9 mouse cellular contexts compared by ENCODE assay signal in genomic region chr2:173219256-173219954, GRCm38 (mm10). TPM values are rescaled to one million over a fixed set of nuclear protein-coding genes. Genes with fewer than 3 reads are reported as not detected.
DNase-seq lines count a peak whose midpoint lies in the region; ATAC-seq and TF ChIP-seq lines count a peak whose summit lies in the region.
"Had no signal": no experiment of that assay in that cellular context is flagged by ENCODE, and none has a peak within 500 bp of the region (broad histone marks: within the 10 kb centered on the region; RNA-seq: fewer than 3 reads in every experiment).

No protein-coding gene starts in this region.

- no peak overlapping the region for H3K4me2 ChIP-seq in hindbrain, embryonic 13.5 days
- H3K4me2 ChIP-seq in liver, embryonic 14.5 days (ENCODE audit: low read depth), result no peak overlapping the region
- H3K4me2 ChIP-seq: liver, embryonic 13.5 days had no signal

- no peak for TF ChIP-seq POLR2A in MEL (IDR thresholded peaks at IDR 0.05; ENCODE audit: control insufficient read depth in 1 of 2, insufficient read depth in 1 of 2, low read depth in 1 of 2, low read length in 2 of 2, poor library complexity in 1 of 2)
- no peak for TF ChIP-seq POLR2A in embryonic fibroblast, embryonic 13.5 days (IDR thresholded peaks at IDR 0.05; ENCODE audit: low read depth, low read length)

- 0 out of 2 replicates have a peak, but pooled peaks have one; percentile 53 for ATAC-seq in hindbrain, embryonic 13.5 days (ENCODE audit: low FRiP score)
- no peak for ATAC-seq in liver, embryonic 14.5 days (ENCODE audit: insufficient read depth)

- H3K9me3 ChIP-seq in MEL (replicated peaks; ENCODE audit: insufficient read depth, low read length), result no peaks in the 10 kb centered on the region
- H3K9me3 ChIP-seq in hindbrain, embryonic 13.5 days, result no peaks in the 10 kb centered on the region; the same call in 1 of the 2 replicates
- H3K9me3 ChIP-seq in liver, embryonic 14.5 days (ENCODE audit: control insufficient read depth, low read length), result no peaks in the 10 kb centered on the region
- H3K9me3 ChIP-seq: liver, embryonic 13.5 days had no signal

- no peak overlapping the region for H3K27ac ChIP-seq in MEL (ENCODE audit: control insufficient read depth, low read depth, low read length)
- H3K27ac ChIP-seq in embryonic fibroblast, embryonic 13.5 days (ENCODE audit: insufficient read depth, low read length), result peak overlapping the region; percentile 2; the same call in 1 of the 2 replicates
- no peak overlapping the region for H3K27ac ChIP-seq in hindbrain, embryonic 13.5 days
- H3K27ac ChIP-seq in liver, embryonic 14.5 days, result no peak overlapping the region
- H3K27ac ChIP-seq: liver, embryonic 13.5 days had no signal

- TF ChIP-seq EP300 in MEL (IDR thresholded peaks at IDR 0.05; ENCODE audit: low read depth in 1 of 2, low read length in 2 of 2), result no peak
- TF ChIP-seq EP300 in liver, embryonic 14.5 days (IDR thresholded peaks at IDR 0.05; ENCODE audit: low read depth), result no peak

- H3K4me1 ChIP-seq in MEL (ENCODE audit: control insufficient read depth in 1 of 2, insufficient read depth in 2 of 2, low read length in 2 of 2), result no peaks in the 10 kb centered on the region
- H3K4me1 ChIP-seq in embryonic fibroblast, embryonic 13.5 days (ENCODE audit: control insufficient read depth, insufficient read depth, low read length), result no peaks in the 10 kb centered on the region
- peaks cover 5% of the 10 kb centered on the region; the same call in 1 of the 2 replicates for H3K4me1 ChIP-seq in hindbrain, embryonic 13.5 days (replicated peaks)
- H3K4me1 ChIP-seq in liver, embryonic 14.5 days (replicated peaks; ENCODE audit: control insufficient read depth in 2 of 2, insufficient read depth in 2 of 2, low read length in 1 of 2), result no peaks in the 10 kb centered on the region
- H3K4me1 ChIP-seq: liver, embryonic 13.5 days had no signal

- no peaks in the 10 kb centered on the region for H3K27me3 ChIP-seq in MEL (ENCODE audit: control insufficient read depth in 1 of 2, insufficient read depth in 2 of 2, low read length in 2 of 2)
- peaks cover 2% of the 10 kb centered on the region; the same call in 1 of the 2 replicates for H3K27me3 ChIP-seq in hindbrain, embryonic 13.5 days
- no peaks in the 10 kb centered on the region for H3K27me3 ChIP-seq in liver, embryonic 14.5 days (ENCODE audit: control insufficient read depth, insufficient read depth, low read length)
- H3K27me3 ChIP-seq: liver, embryonic 13.5 days had no signal

- DNase-seq in gastrocnemius, postnatal 10 days, result peak; percentile 34
- no peak for DNase-seq in gastrocnemius, postnatal 4 days (ENCODE audit: low spot score in 2 of 2)
- DNase-seq in MEL (ENCODE audit: low read depth, low spot score), result no peak
- DNase-seq in liver, embryonic 14.5 days (ENCODE audit: low read depth in 3 of 3, low spot score in 3 of 3), result no peak
- DNase-seq in skeletal muscle tissue, adult 2 months (ENCODE audit: low read depth, low spot score), result peak; percentile 21
- no peak for DNase-seq in cerebellum, postnatal 36 days
- DNase-seq: liver, embryonic 13.5 days had no signal

- WGBS in hindbrain, embryonic 13.5 days, result 45% methylated on average over 10 of the region's 10 CpGs
- WGBS in liver, embryonic 14.5 days (ENCODE audit: insufficient replicate concordance), result 31% methylated on average over 10 of the region's 10 CpGs

- peak; percentile 10 for TF ChIP-seq RAD21 in MEL (IDR thresholded peaks at IDR 0.05; ENCODE audit: low read depth, low read length)

- no peak overlapping the region for H3K4me3 ChIP-seq in MEL (ENCODE audit: control insufficient read depth in 1 of 2, insufficient read depth in 1 of 2, low read depth in 2 of 2, low read length in 2 of 2)
- H3K4me3 ChIP-seq in embryonic fibroblast, embryonic 13.5 days (ENCODE audit: insufficient read depth, low read length), result no peak overlapping the region
- H3K4me3 ChIP-seq in hindbrain, embryonic 13.5 days, result no peak overlapping the region
- no peak overlapping the region for H3K4me3 ChIP-seq in liver, embryonic 14.5 days (ENCODE audit: insufficient read depth in 1 of 2, low read depth in 2 of 2, low read length in 2 of 2)
- H3K4me3 ChIP-seq: liver, embryonic 13.5 days had no signal

- TF ChIP-seq CTCF in MEL (IDR thresholded peaks at IDR 0.05 in 2 of 3, conservative IDR thresholded peaks at IDR 0.05 in 1 of 3; ENCODE audit: control insufficient read depth in 1 of 3, insufficient read depth in 1 of 3, low read depth in 2 of 3, low read length in 3 of 3, poor library complexity in 1 of 3, severe bottlenecking in 1 of 3), result peak; percentile 25 to 63 (median 46); a peak in 5 of 6 replicates
- peak; percentile 65 for TF ChIP-seq CTCF in embryonic fibroblast, embryonic 13.5 days (IDR thresholded peaks at IDR 0.05; ENCODE audit: borderline replicate concordance, insufficient read depth, low read length)
- TF ChIP-seq CTCF in liver, embryonic 14.5 days (IDR thresholded peaks at IDR 0.05; ENCODE audit: low read depth), result peak; percentile 90

- no peaks in the 10 kb centered on the region for H3K36me3 ChIP-seq in MEL (ENCODE audit: control insufficient read depth in 1 of 2, insufficient read depth in 2 of 2, low read length in 2 of 2)
- H3K36me3 ChIP-seq in hindbrain, embryonic 13.5 days, result no peaks in the 10 kb centered on the region
- no peaks in the 10 kb centered on the region for H3K36me3 ChIP-seq in liver, embryonic 14.5 days (replicated peaks; ENCODE audit: control insufficient read depth, insufficient read depth, low read depth)
- H3K36me3 ChIP-seq: liver, embryonic 13.5 days had no signal

- H3K9ac ChIP-seq in MEL (ENCODE audit: control insufficient read depth, low read depth, low read length, poor library complexity, severe bottlenecking), result no peak overlapping the region
- no peak overlapping the region for H3K9ac ChIP-seq in hindbrain, embryonic 13.5 days
- no peak overlapping the region for H3K9ac ChIP-seq in liver, embryonic 14.5 days (replicated peaks)
- H3K9ac ChIP-seq: liver, embryonic 13.5 days had no signal

- H3K79me2 ChIP-seq in MEL (ENCODE audit: control insufficient read depth, insufficient read depth, low read length, poor library complexity), result no peaks in the 10 kb centered on the region

TF ChIP-seq in MEL, 35 proteins besides CTCF, POLR2A, EP300 and RAD21:
- TF ChIP-seq MEF2A (IDR thresholded peaks at IDR 0.05; ENCODE audit: extremely low read depth, insufficient replicate concordance, low read depth, low read length, poor library complexity, severe bottlenecking), result no peak

RNA-seq across cellular contexts. Expression of gene Zbp1, which starts 0.7 kb away (rescaled TPM):
- under 1 TPM in 1 of 2 experiments, not detected in 1; 0.09 TPM for total RNA-seq in gastrocnemius, postnatal 10 days (2021)
- under 1 TPM; 0.52 to 0.54 TPM for total RNA-seq in gastrocnemius, postnatal 4 days (2021)
- total RNA-seq in MEL (2012; rRNA removed), result not detected in 2 replicates
- not detected for polyA plus RNA-seq in MEL (2012; ENCODE audit: insufficient read depth in 1 of 2, insufficient read length in 2 of 2, low read depth in 1 of 2, low replicate concordance in 2 of 2, missing spikeins in 1 of 2)
- polyA plus RNA-seq in embryonic fibroblast, embryonic 13.5 days (2011; ENCODE audit: insufficient read length, low read depth, missing spikeins), result 2.6 and 5.6 TPM in 2 replicates
- 0.16 and 0.29 TPM in 2 replicates for polyA plus RNA-seq in hindbrain, embryonic 13.5 days (2015; fragmentation: Nextera tagmentation; extraction: Ambion mirVana)
- 0.21 and 0.64 TPM in 2 replicates for polyA plus RNA-seq in liver, embryonic 14.5 days (2012; rRNA removed)
- 0.83 and 1.0 TPM in 2 replicates for polyA plus RNA-seq in liver, embryonic 14.5 days (2014; fragmentation: Nextera tagmentation; extraction: Ambion mirVana)

RNA-seq across cellular contexts. Expression of gene Pmepa1, which starts 56.9 kb away (rescaled TPM):
- 10 to 100 TPM; 15.8 to 19.8 TPM for total RNA-seq in gastrocnemius, postnatal 10 days (2021)
- total RNA-seq in gastrocnemius, postnatal 4 days (2021), result 10 to 100 TPM; 22.6 to 25.8 TPM
- total RNA-seq in MEL (2012; rRNA removed), result not detected in 2 replicates
- polyA plus RNA-seq in MEL (2012; ENCODE audit: insufficient read depth in 1 of 2, insufficient read length in 2 of 2, low read depth in 1 of 2, low replicate concordance in 2 of 2, missing spikeins in 1 of 2), result not detected
- polyA plus RNA-seq in embryonic fibroblast, embryonic 13.5 days (2011; ENCODE audit: insufficient read length, low read depth, missing spikeins), result 141 and 142 TPM in 2 replicates
- 4.7 and 5.2 TPM in 2 replicates for polyA plus RNA-seq in hindbrain, embryonic 13.5 days (2015; fragmentation: Nextera tagmentation; extraction: Ambion mirVana)
- 0.20 and 0.31 TPM in 2 replicates for polyA plus RNA-seq in liver, embryonic 14.5 days (2012; rRNA removed)
- 0.04 and 0.09 TPM in 2 replicates for polyA plus RNA-seq in liver, embryonic 14.5 days (2014; fragmentation: Nextera tagmentation; extraction: Ambion mirVana)

Comparison
In these comparisons a context has a peak if more than half of its experiments do, and no peak if none do; other contexts are left out.
1. DNase-seq: peak in gastrocnemius, postnatal 10 days (single experiment) and skeletal muscle tissue, adult 2 months (single experiment); none in gastrocnemius, postnatal 4 days (0 of 2), MEL (single experiment), liver, embryonic 14.5 days (0 of 3) and cerebellum, postnatal 36 days (0 of 2).
2. RNA of gene Pmepa1, which starts 56.9 kb away (polyA plus RNA-seq): 141 to 142 TPM in embryonic fibroblast, embryonic 13.5 days; 4.7 to 5.2 TPM in hindbrain, embryonic 13.5 days, 0.04 to 0.31 TPM in liver, embryonic 14.5 days and not detected in MEL; every median in the first group is over 10 times any median in the second.
3. Peak in every context shown above with its lines, with median percentiles within 50 percentile points of each other: CTCF ChIP-seq.